ENCODE assay signal across 8 mouse cellular contexts in genomic region chr2:103086432-103086831, GRCm38 (mm10). TPM values are rescaled to one million over a fixed set of nuclear protein-coding genes. Genes with fewer than 3 reads are reported as not detected.
DNase-seq lines count a peak whose midpoint lies in the region; ATAC-seq and TF ChIP-seq lines count a peak whose summit lies in the region.

No protein-coding gene starts in this region.

- no peak overlapping the region for H3K27ac ChIP-seq in embryonic facial prominence, embryonic 11.5 days (replicated peaks; ENCODE audit: low read depth, low read length)
- no peak overlapping the region for H3K27ac ChIP-seq in embryonic facial prominence, embryonic 10.5 days (replicated peaks)
- H3K27ac ChIP-seq in stomach, postnatal 0 days (replicated peaks) = no peak overlapping the region
- no peak overlapping the region for H3K27ac ChIP-seq in forebrain, embryonic 11.5 days (ENCODE audit: low read depth, low read length)

- peak; percentile 77 for DNase-seq in embryonic facial prominence, embryonic 11.5 days (ENCODE audit: low spot score)
- no peak for DNase-seq in embryonic facial prominence, embryonic 10.5 days (ENCODE audit: low spot score)
- peak; percentile 42 to 71 for DNase-seq in left cerebral cortex, postnatal 14 days (ENCODE audit: low spot score in 2 of 2)
- no peak for DNase-seq in left cerebral cortex, adult 8-10 months (ENCODE audit: low spot score in 2 of 2)
- peak; percentile 56 for DNase-seq in MN1 (ENCODE audit: low spot score)
- DNase-seq in stomach, postnatal 0 days (ENCODE audit: low spot score) = no peak
- DNase-seq in forebrain, embryonic 11.5 days (ENCODE audit: low spot score) = no peak

- no peak overlapping the region for H3K4me3 ChIP-seq in embryonic facial prominence, embryonic 11.5 days (ENCODE audit: low read depth, low read length)
- no peak overlapping the region for H3K4me3 ChIP-seq in embryonic facial prominence, embryonic 10.5 days
- no peak overlapping the region for H3K4me3 ChIP-seq in stomach, postnatal 0 days (ENCODE audit: low read depth, low read length)
- H3K4me3 ChIP-seq in forebrain, embryonic 11.5 days (ENCODE audit: low read depth, low read length) = no peak overlapping the region

- H3K36me3 ChIP-seq in embryonic facial prominence, embryonic 11.5 days (replicated peaks; ENCODE audit: control insufficient read depth, insufficient read depth, low read depth, low read length) = no peaks in the 10 kb centered on the region; the same call in 1 of the 2 replicates
- H3K36me3 ChIP-seq in embryonic facial prominence, embryonic 10.5 days (replicated peaks) = peaks cover 31% of the 10 kb centered on the region
- H3K36me3 ChIP-seq in stomach, postnatal 0 days (ENCODE audit: control insufficient read depth, insufficient read depth, low read length) = no peaks in the 10 kb centered on the region
- no peaks in the 10 kb centered on the region; the same call in 1 of the 2 replicates for H3K36me3 ChIP-seq in forebrain, embryonic 11.5 days (ENCODE audit: control insufficient read depth, insufficient read depth, low read length)

- H3K27me3 ChIP-seq in embryonic facial prominence, embryonic 11.5 days (ENCODE audit: control insufficient read depth, insufficient read depth, low read length) = no peaks in the 10 kb centered on the region
- H3K27me3 ChIP-seq in embryonic facial prominence, embryonic 10.5 days (replicated peaks; ENCODE audit: low read depth, poor library complexity, severe bottlenecking) = no peaks in the 10 kb centered on the region
- no peaks in the 10 kb centered on the region for H3K27me3 ChIP-seq in stomach, postnatal 0 days (ENCODE audit: control insufficient read depth, insufficient read depth, low read length)
- H3K27me3 ChIP-seq in forebrain, embryonic 11.5 days (ENCODE audit: control insufficient read depth, insufficient read depth, low read length) = no peaks in the 10 kb centered on the region

- H3K9ac ChIP-seq in embryonic facial prominence, embryonic 11.5 days (replicated peaks; ENCODE audit: low read length) = no peak overlapping the region
- H3K9ac ChIP-seq in stomach, postnatal 0 days (ENCODE audit: low read length) = no peak overlapping the region
- H3K9ac ChIP-seq in forebrain, embryonic 11.5 days (ENCODE audit: low read length) = no peak overlapping the region

- WGBS in embryonic facial prominence, embryonic 11.5 days = 3% methylated on average over 1 of the region's 1 CpGs
- WGBS in embryonic facial prominence, embryonic 10.5 days = 10% methylated on average over 1 of the region's 1 CpGs
- WGBS in stomach, postnatal 0 days = 0% methylated on average over 1 of the region's 1 CpGs
- 6% methylated on average over 1 of the region's 1 CpGs for WGBS in forebrain, embryonic 11.5 days

- H3K4me2 ChIP-seq in embryonic facial prominence, embryonic 11.5 days (ENCODE audit: low read depth, low read length) = no peak overlapping the region
- H3K4me2 ChIP-seq in stomach, postnatal 0 days (replicated peaks; ENCODE audit: low read depth) = no peak overlapping the region
- H3K4me2 ChIP-seq in forebrain, embryonic 11.5 days (ENCODE audit: low read depth, low read length, severe bottlenecking) = no peak overlapping the region

- no peak for TF ChIP-seq EP300 in stomach, postnatal 0 days (optimal IDR thresholded peaks at IDR 0.05)

- no peak; the same call in 1 of the 2 replicates for ATAC-seq in embryonic facial prominence, embryonic 11.5 days (replicated peaks; ENCODE audit: insufficient number of reproducible peaks, low FRiP score, low TSS enrichment, low read depth)
- ATAC-seq in granulocyte monocyte progenitor cell, adult 5-6 weeks (replicated peaks; ENCODE audit: poor library complexity, severe bottlenecking) = peak; percentile 35
- ATAC-seq in stomach, postnatal 0 days (ENCODE audit: low FRiP score, low TSS enrichment) = no peak
- ATAC-seq in forebrain, embryonic 11.5 days (replicated peaks; ENCODE audit: low FRiP score) = no peak

- H3K4me1 ChIP-seq in embryonic facial prominence, embryonic 11.5 days (ENCODE audit: control insufficient read depth, insufficient read depth, low read length) = no peaks in the 10 kb centered on the region
- no peaks in the 10 kb centered on the region for H3K4me1 ChIP-seq in embryonic facial prominence, embryonic 10.5 days
- no peaks in the 10 kb centered on the region for H3K4me1 ChIP-seq in stomach, postnatal 0 days (replicated peaks; ENCODE audit: control insufficient read depth, insufficient read depth)
- 0 out of 2 replicates have a peak, but pooled peaks cover 2% of the 10 kb centered on the region for H3K4me1 ChIP-seq in forebrain, embryonic 11.5 days (replicated peaks; ENCODE audit: control insufficient read depth, insufficient read depth, low read length)

- TF ChIP-seq CTCF in stomach, postnatal 0 days (IDR thresholded peaks at IDR 0.05; ENCODE audit: low read depth) = peak; percentile 88

- no peaks in the 10 kb centered on the region for H3K9me3 ChIP-seq in embryonic facial prominence, embryonic 11.5 days (replicated peaks; ENCODE audit: control insufficient read depth, low read length)
- H3K9me3 ChIP-seq in embryonic facial prominence, embryonic 10.5 days = no peaks in the 10 kb centered on the region
- no peaks in the 10 kb centered on the region for H3K9me3 ChIP-seq in stomach, postnatal 0 days (ENCODE audit: control insufficient read depth, low read length)
- no peaks in the 10 kb centered on the region for H3K9me3 ChIP-seq in forebrain, embryonic 11.5 days (ENCODE audit: control insufficient read depth, low read length)

- intact Hi-C loops in left cerebral cortex, postnatal 14 days (cut with DNase I) = loop anchor here (1.0 to 10.0 kb wide), 2 partner anchors 261 to 358 kb away; no protein-coding TSS in a partner anchor

RNA-seq across cellular contexts. Expression of gene Apip, which starts 13.0 kb away (rescaled TPM):
- 78.3 and 85.0 TPM in 2 replicates for polyA plus RNA-seq in embryonic facial prominence, embryonic 11.5 days (2014; fragmentation: Nextera tagmentation; extraction: Ambion mirVana)
- 65.9 and 74.8 TPM in 2 replicates for polyA plus RNA-seq in embryonic facial prominence, embryonic 10.5 days (2016; fragmentation: Nextera tagmentation; extraction: Ambion mirVana)
- total RNA-seq in left cerebral cortex, postnatal 14 days (2021) = 10 to 100 TPM; 21.6 to 30.9 TPM
- total RNA-seq in left cerebral cortex, adult 8-10 months (2022) = 10 to 100 TPM; 12.3 to 21.8 (median 17.3) TPM
- 38.1 and 47.7 TPM in 2 replicates for total RNA-seq in granulocyte monocyte progenitor cell, adult 5-6 weeks (2014; fragmentation: Nextera tagmentation)
- 31.8 and 38.2 TPM in 2 replicates for total RNA-seq in granulocyte monocyte progenitor cell, adult 5-6 weeks (2017)
- polyA plus RNA-seq in stomach, postnatal 0 days (2015; fragmentation: Nextera tagmentation; extraction: Ambion mirVana) = 31.8 and 32.2 TPM in 2 replicates
- 55.7 and 58.7 TPM in 2 replicates for polyA plus RNA-seq in forebrain, embryonic 11.5 days (2014; fragmentation: Nextera tagmentation; extraction: Ambion mirVana)

RNA-seq across cellular contexts. Expression of gene Pdhx, which starts 13.1 kb away (rescaled TPM):
- 50.7 and 52.1 TPM in 2 replicates for polyA plus RNA-seq in embryonic facial prominence, embryonic 11.5 days (2014; fragmentation: Nextera tagmentation; extraction: Ambion mirVana)
- polyA plus RNA-seq in embryonic facial prominence, embryonic 10.5 days (2016; fragmentation: Nextera tagmentation; extraction: Ambion mirVana) = 40.5 and 44.9 TPM in 2 replicates
- 10 to 100 TPM; 72.6 to 75.9 TPM for total RNA-seq in left cerebral cortex, postnatal 14 days (2021)
- total RNA-seq in left cerebral cortex, adult 8-10 months (2022) = 10 to 100 TPM; 48.3 to 59.4 (median 53.2) TPM
- 18.8 and 19.9 TPM in 2 replicates for total RNA-seq in granulocyte monocyte progenitor cell, adult 5-6 weeks (2014; fragmentation: Nextera tagmentation)
- 25.5 and 47.9 TPM in 2 replicates for total RNA-seq in granulocyte monocyte progenitor cell, adult 5-6 weeks (2017)
- 24.3 and 24.7 TPM in 2 replicates for polyA plus RNA-seq in stomach, postnatal 0 days (2015; fragmentation: Nextera tagmentation; extraction: Ambion mirVana)
- 45.3 and 48.0 TPM in 2 replicates for polyA plus RNA-seq in forebrain, embryonic 11.5 days (2014; fragmentation: Nextera tagmentation; extraction: Ambion mirVana)

Comparison
In these comparisons a context has a peak if more than half of its experiments do, and no peak if none do; other contexts are left out.
1. DNase-seq: peak in embryonic facial prominence, embryonic 11.5 days (single experiment), left cerebral cortex, postnatal 14 days (2 of 2) and MN1 (single experiment); none in embryonic facial prominence, embryonic 10.5 days (single experiment), left cerebral cortex, adult 8-10 months (0 of 2), stomach, postnatal 0 days (single experiment) and forebrain, embryonic 11.5 days (single experiment).